Mouse (Mus musculus) ovary, postnatal 36 days (tissue): ENCODE measurements around the gene Gm10718.
"Not testable (repeated sequence)": the region's sequence is repeated elsewhere in the genome, so short reads cannot be mapped to it uniquely, and the experiment has no call there.

ENCODE experiments used
- DNase-seq: peaks from one replicate; pipeline ENCODE4 v3.0.0; 2022; ENCODE audit warnings: low spot score, mixed read lengths

Gene Gm10718

DNA sequence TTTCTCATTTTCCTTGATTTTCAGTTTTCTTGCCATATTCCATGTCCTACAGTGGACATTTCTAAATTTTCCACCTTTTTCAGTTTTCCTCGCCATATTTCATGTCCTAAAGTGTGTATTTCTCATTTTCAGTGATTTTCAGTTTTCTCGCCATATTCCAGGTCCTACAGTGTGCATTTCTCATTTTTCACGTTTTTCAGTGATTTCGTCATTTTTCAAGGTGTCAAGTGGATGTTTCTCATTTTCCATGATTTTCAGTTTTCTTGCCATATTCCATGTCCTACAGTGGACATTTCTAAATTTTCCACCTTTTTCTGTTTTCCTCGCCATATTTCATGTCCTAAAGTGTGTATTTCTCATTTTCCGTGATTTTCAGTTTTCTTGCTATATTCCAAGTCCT lies 2.3 kb downstream of the Gm10718 start:
- peak; percentile 12 for DNase-seq

DNA sequence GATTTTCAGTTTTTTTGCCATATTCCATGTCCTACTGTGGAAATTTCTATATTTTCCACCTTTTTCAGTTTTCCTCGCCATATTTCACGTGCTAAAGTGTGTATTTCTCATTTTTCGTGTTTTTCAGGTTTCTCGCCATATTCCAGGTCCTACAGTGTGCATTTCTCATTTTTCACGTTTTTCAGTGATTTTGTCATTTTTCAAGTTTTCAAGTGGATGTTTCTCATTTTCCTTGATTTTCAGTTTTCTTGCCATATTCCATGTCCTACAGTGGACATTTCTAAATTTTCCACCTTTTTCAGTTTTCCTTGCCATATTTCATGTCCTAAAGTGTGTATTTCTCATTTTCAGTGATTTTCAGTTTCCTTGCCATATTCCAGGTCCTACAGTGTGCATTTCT lies 2.8 kb downstream of the Gm10718 start:
- not testable (repeated sequence) for DNase-seq

DNA sequence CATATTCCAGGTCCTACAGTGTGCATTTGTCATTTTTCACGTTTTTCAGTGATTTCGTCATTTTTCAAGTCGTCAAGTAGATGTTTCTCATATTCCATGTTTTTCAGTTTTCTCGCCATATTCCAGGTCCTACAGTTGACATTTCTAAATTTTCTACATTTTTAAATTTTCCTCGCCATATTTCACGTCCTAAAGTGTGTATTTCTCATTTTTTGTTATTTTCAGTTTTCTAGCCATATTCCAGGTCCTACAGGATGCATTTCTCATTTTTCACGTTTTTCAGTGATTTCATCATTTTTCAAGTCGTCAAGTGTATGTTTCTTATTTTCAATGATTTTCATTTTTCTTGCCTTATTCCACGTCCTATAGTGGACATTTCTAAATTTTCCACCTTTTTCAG lies 3.4 kb downstream of the Gm10718 start:
- not testable (repeated sequence) for DNase-seq

DNA sequence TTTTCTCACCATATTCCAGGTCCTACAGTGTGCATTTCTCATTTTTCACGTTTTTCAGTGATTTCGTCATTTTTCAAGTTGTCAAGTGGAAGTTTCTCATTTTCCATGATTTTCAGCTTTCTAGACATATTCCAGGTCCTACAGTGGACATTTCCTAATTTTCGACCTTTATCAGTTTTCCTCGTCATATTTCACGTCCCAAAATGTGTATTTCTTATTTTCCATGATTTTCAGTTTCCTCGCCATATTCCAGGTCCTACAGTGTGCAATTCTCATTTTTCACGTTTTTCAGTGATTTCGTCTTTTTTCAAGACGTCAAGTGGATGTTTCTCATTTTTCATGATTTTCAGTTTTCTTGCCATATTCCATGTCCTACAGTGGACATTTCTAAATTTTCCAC lies 3.9 kb downstream of the Gm10718 start:
- not testable (repeated sequence) for DNase-seq

DNA sequence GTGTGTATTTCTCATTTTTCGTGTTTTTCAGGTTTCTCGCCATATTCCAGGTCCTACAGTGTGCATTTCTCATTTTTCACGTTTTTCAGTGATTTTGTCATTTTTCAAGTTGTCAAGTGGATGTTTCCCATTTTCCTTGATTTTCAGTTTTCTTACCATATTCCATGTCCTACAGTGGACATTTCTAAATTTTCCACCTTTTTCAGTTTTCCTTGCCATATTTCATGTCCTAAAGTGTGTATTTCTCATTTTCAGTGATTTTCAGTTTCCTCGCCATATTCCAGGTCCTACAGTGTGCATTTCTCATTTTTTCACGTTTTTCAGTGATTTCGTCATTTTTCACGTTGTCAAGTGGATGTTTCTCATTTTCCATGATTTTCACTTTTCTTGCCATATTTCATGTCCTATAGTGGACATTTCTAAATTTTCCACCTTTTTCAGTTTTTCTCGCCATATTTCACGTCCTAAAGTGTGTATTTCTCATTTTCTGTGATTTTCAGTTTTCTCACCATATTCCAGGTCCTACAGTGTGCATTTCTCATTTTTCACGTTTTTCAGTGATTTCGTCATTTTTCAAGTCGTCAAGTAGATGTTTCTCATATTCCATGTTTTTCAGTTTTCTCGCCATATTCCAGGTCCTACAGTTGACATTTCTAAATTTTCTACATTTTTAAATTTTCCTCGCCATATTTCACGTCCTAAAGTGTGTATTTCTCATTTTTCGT lies 6.1 kb downstream of the Gm10718 start:
- not testable (repeated sequence) for DNase-seq

DNA sequence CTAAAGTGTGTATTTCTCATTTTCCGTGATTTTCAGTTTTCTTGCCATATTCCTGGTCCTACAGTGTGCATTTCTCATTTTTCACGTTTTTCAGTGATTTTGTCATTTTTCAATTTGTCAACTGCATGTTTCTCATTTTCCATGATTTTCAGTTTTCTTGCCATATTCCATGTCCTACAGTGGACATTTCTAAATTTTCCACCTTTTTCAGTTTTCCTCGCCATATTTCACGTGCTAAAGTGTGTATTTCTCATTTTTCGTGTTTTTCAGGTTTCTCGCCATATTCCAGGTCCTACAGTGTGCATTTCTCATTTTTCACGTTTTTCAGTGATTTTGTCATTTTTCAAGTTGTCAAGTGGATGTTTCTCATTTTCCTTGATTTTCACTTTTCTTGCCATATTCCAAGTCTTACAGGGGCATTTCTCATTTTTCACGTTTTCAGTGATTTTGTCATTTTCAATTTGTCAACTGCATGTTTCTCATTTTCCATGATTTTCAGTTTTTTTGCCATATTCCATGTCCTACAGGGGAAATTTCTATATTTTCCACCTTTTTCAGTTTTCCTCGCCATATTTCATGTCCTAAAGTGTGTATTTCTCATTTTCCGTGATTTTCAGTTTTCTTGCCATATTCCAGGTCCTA lies 7.5 kb downstream of the Gm10718 start:
- DNase-seq, result not testable (repeated sequence)

DNA sequence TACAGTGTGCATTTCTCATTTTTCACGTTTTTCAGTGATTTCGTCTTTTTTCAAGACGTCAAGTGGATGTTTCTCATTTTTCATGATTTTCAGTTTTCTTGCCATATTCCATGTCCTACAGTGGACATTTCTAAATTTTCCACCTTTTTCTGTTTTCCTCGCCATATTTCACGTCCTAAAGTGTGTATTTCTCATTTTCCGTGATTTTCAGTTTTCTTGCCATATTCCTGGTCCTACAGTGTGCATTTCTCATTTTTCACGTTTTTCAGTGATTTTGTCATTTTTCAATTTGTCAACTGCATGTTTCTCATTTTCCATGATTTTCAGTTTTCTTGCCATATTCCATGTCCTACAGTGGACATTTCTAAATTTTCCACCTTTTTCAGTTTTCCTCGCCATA lies 11.0 kb downstream of the Gm10718 start, which contains the start of gene Gm17535:
TSS of gene Gm17535 (plus strand) at position 301 of the 400 bp plus-strand sequence.
- not testable (repeated sequence) for DNase-seq

DNA sequence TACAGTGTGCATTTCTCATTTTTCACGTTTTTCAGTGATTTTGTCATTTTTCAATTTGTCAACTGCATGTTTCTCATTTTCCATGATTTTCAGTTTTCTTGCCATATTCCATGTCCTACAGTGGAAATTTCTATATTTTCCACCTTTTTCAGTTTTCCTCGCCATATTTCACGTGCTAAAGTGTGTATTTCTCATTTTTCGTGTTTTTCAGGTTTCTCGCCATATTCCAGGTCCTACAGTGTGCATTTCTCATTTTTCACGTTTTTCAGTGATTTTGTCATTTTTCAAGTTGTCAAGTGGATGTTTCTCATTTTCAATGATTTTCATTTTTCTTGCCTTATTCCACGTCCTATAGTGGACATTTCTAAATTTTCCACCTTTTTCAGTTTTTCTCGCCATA lies 13.2 kb downstream of the Gm10718 start, which contains the start of gene Gm10715:
TSS of gene Gm10715 (plus strand) at position 301 of the 400 bp plus-strand sequence.
- DNase-seq, result not testable (repeated sequence)

DNA sequence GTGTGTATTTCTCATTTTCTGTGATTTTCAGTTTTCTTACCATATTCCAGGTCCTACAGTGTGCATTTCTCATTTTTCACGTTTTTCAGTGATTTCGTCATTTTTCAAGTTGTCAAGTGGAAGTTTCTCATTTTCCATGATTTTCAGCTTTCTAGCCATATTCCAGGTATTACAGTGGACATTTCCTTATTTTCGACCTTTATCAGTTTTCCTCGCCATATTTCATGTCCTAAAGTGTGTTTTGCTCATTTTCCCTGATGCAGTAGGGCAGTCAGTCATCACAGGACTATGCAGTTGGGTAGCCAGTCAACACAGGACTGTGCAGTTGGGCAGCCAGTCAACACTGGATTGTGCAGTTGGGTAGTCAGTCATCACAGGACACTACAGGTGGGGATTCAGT lies 14.8 kb downstream of the Gm10718 start:
- DNase-seq, result not testable (repeated sequence)
